Mouse (Mus musculus) forebrain, embryonic 11.5 days (tissue): ENCODE measurements around the gene Cacul1. TPM values are rescaled to one million over a fixed set of nuclear protein-coding genes. Genes with fewer than 3 reads are reported as not detected.

Experiments
- ATAC-seq: fragments of 200-750 bp; cut with Nextera tagmentation; replicated peaks from 2 replicates; pipeline ENCODE4 v1.8.0; 2017; ENCODE audit warnings: moderate TSS enrichment; ENCODE audit not compliant: low FRiP score
- DNase-seq: peaks from one replicate; pipeline ENCODE4 v3.0.0-alpha.2; 2017; ENCODE audit warnings: low spot score
- H3K27ac ChIP-seq: fragments of 300-500 bp; sonication (generic); 2 replicates; pipeline ENCODE4 v1.5.1; 2014; ENCODE audit warnings: low read depth, low read length
- H3K27me3 ChIP-seq: fragments of 300-500 bp; sonication (generic); 2 replicates; pipeline ENCODE4 v1.6.1; 2014; ENCODE audit warnings: mild to moderate bottlenecking, low read length, mixed read lengths; ENCODE audit not compliant: control insufficient read depth, insufficient read depth
- H3K36me3 ChIP-seq: fragments of 300-500 bp; sonication (generic); 2 replicates; pipeline ENCODE4 v1.6.1; 2014; ENCODE audit warnings: mild to moderate bottlenecking, low read length, moderate library complexity, mixed read lengths; ENCODE audit not compliant: control insufficient read depth, insufficient read depth
- H3K4me1 ChIP-seq: fragments of 300-500 bp; sonication (generic); replicated peaks from 2 replicates; pipeline ENCODE4 v1.6.1; 2014; ENCODE audit warnings: low read length, mixed read lengths; ENCODE audit not compliant: control insufficient read depth, insufficient read depth
- H3K4me2 ChIP-seq: fragments of 300-500 bp; sonication (generic); 2 replicates; pipeline ENCODE4 v1.6.1; 2014; ENCODE audit warnings: low read depth, mild to moderate bottlenecking, low read length, moderate library complexity, mixed read lengths; ENCODE audit not compliant: severe bottlenecking
- H3K4me3 ChIP-seq: fragments of 300-500 bp; sonication (generic); 2 replicates; pipeline ENCODE4 v1.5.1; 2014; ENCODE audit warnings: low read depth, low read length
- H3K9ac ChIP-seq: fragments of 300-500 bp; sonication (generic); 2 replicates; pipeline ENCODE4 v1.6.1; 2014; ENCODE audit warnings: low read length
- H3K9me3 ChIP-seq: fragments of 300-500 bp; sonication (generic); 2 replicates; pipeline ENCODE4 v1.6.1; 2016; ENCODE audit warnings: low read length, mixed read lengths; ENCODE audit not compliant: control insufficient read depth
- WGBS: fragments of 180-500 bp; shearing (Covaris S2); extraction: QIAGEN DNeasy Blood & Tissue Kit; methylation state at CpG from one replicate; pipeline ENCODE4 v1.1.7; 2014; 5-methylcytosine and 5-hydroxymethylcytosine counted together
- polyA plus RNA-seq: library from polyadenylated mRNA; unstranded; fragments of >200 nt; fragmentation: Nextera tagmentation; extraction: Ambion mirVana; gene quantifications from 2 replicates; pipeline ENCODE4 v1.2.1, GENCODE M21; 2014

The Cacul1 gene
- polyA plus RNA-seq, 1 experiment from 2014 or later: 41.1 TPM

- no peaks in the 10 kb centered on the region for H3K36me3 ChIP-seq
- no peaks in the 10 kb centered on the region for H3K9me3 ChIP-seq
- no peak overlapping the region for H3K9ac ChIP-seq
- no peak overlapping the region for H3K27ac ChIP-seq
- H3K4me3 ChIP-seq: no peak overlapping the region
- DNase-seq (no peak), ATAC-seq (no peak)
- WGBS: 88% methylated on average over 8 of the region's 8 CpGs
- no peaks in the 10 kb centered on the region for H3K27me3 ChIP-seq
- no peak overlapping the region for H3K4me2 ChIP-seq
- H3K4me1 ChIP-seq: no peaks in the 10 kb centered on the region
These were observed 17.3 kb upstream of the Cacul1 start for GRCm38 (mm10) chr19:60598025-60598697.

GRCm38 (mm10) chr19:60589646-60590045 is 8.8 kb upstream of the Cacul1 start:
- DNase-seq (no peak), ATAC-seq (no peak)
- H3K27ac ChIP-seq: no peak overlapping the region
- no peaks in the 10 kb centered on the region for H3K4me1 ChIP-seq
- H3K9me3 ChIP-seq: no peaks in the 10 kb centered on the region
- no peaks in the 10 kb centered on the region for H3K36me3 ChIP-seq
- no peak overlapping the region for H3K4me3 ChIP-seq
- no peak overlapping the region for H3K4me2 ChIP-seq
- 91% methylated on average over 2 of the region's 2 CpGs for WGBS
- H3K9ac ChIP-seq: no peak overlapping the region
- H3K27me3 ChIP-seq: no peaks in the 10 kb centered on the region

GRCm38 (mm10) chr19:60586652-60587051 is 5.8 kb upstream of the Cacul1 start:
- no peak for ATAC-seq
- Histone ChIP-seq H3K4me2 (no peak overlapping the region), H3K36me3 (no peaks in the 10 kb centered on the region), H3K9me3 (no peaks in the 10 kb centered on the region), H3K9ac (no peak overlapping the region), H3K4me3 (no peak overlapping the region), H3K27me3 (no peaks in the 10 kb centered on the region), H3K27ac (no peak overlapping the region), H3K4me1 (no peaks in the 10 kb centered on the region)
- no peak for DNase-seq
- 68% methylated on average over 5 of the region's 5 CpGs for WGBS

- Histone ChIP-seq H3K27ac (no peak overlapping the region), H3K27me3 (no peaks in the 10 kb centered on the region), H3K9ac (no peak overlapping the region), H3K36me3 (no peaks in the 10 kb centered on the region), H3K4me1 (peaks cover 3% of the 10 kb centered on the region; the same call in 1 of the 2 replicates), H3K4me2 (no peak overlapping the region), H3K9me3 (no peaks in the 10 kb centered on the region), H3K4me3 (no peak overlapping the region)
- ATAC-seq (no peak), DNase-seq (no peak)
- WGBS: 96% methylated on average over 2 of the region's 2 CpGs
These were observed 2.4 kb upstream of the Cacul1 start for GRCm38 (mm10) chr19:60583201-60583600.

GRCm38 (mm10) chr19:60581377-60582290 is 809 bp upstream of the Cacul1 start:
- H3K4me2 ChIP-seq: peak overlapping the region; percentile 47
- peak overlapping the region; percentile 96 for H3K4me3 ChIP-seq
- peak overlapping the region; percentile 55 for H3K9ac ChIP-seq
- no peaks in the 10 kb centered on the region for H3K27me3 ChIP-seq
- ATAC-seq (peak; percentile 64), DNase-seq (no peak)
- peaks cover 3% of the 10 kb centered on the region; the same call in 1 of the 2 replicates for H3K4me1 ChIP-seq
- WGBS: 39% methylated on average over 4 of the region's 4 CpGs
- H3K36me3 ChIP-seq: no peaks in the 10 kb centered on the region
- no peaks in the 10 kb centered on the region for H3K9me3 ChIP-seq
- no peak overlapping the region; the same call in 1 of the 2 replicates for H3K27ac ChIP-seq

GRCm38 (mm10) chr19:60579771-60580581 is 849 bp downstream of the Cacul1 start:
- Histone ChIP-seq H3K9me3 (no peaks in the 10 kb centered on the region), H3K27me3 (no peaks in the 10 kb centered on the region), H3K4me2 (peak overlapping the region; percentile 73), H3K36me3 (no peaks in the 10 kb centered on the region), H3K9ac (peak overlapping the region; percentile 89), H3K4me3 (peak overlapping the region; percentile 96), H3K4me1 (peaks cover 3% of the 10 kb centered on the region; the same call in 1 of the 2 replicates), H3K27ac (peak overlapping the region; percentile 89)
- DNase-seq (peak; percentile 79), ATAC-seq (peak; percentile 55)
- WGBS: 2% methylated on average over 20 of the region's 34 CpGs

GRCm38 (mm10) chr19:60576741-60577140 is 4.1 kb downstream of the Cacul1 start:
- H3K4me1 ChIP-seq: peaks cover 3% of the 10 kb centered on the region; the same call in 1 of the 2 replicates
- no peaks in the 10 kb centered on the region for H3K9me3 ChIP-seq
- no peak overlapping the region for H3K4me3 ChIP-seq
- 97% methylated on average over 1 of the region's 1 CpGs for WGBS
- H3K9ac ChIP-seq: no peak overlapping the region
- no peak for DNase-seq
- no peak overlapping the region for H3K4me2 ChIP-seq
- no peaks in the 10 kb centered on the region; the same call in 1 of the 2 replicates for H3K36me3 ChIP-seq
- H3K27ac ChIP-seq: no peak overlapping the region
- ATAC-seq: no peak
- H3K27me3 ChIP-seq: no peaks in the 10 kb centered on the region

GRCm38 (mm10) chr19:60560497-60560896 is 20.3 kb downstream of the Cacul1 start:
- Histone ChIP-seq H3K36me3 (no peaks in the 10 kb centered on the region), H3K27ac (no peak overlapping the region), H3K4me2 (no peak overlapping the region), H3K27me3 (no peaks in the 10 kb centered on the region), H3K4me1 (no peaks in the 10 kb centered on the region), H3K9ac (no peak overlapping the region), H3K9me3 (no peaks in the 10 kb centered on the region), H3K4me3 (no peak overlapping the region)
- DNase-seq (no peak), ATAC-seq (no peak)
